Mouse (Mus musculus) limb, embryonic 14.5 days (tissue): ENCODE measurements around the gene Nr1h5. TPM values are rescaled to one million over a fixed set of nuclear protein-coding genes. Genes with fewer than 3 reads are reported as not detected.

Experiments
- ATAC-seq: fragments of 200-750 bp; cut with Nextera tagmentation; 2 replicates; pipeline ENCODE4 v1.8.0; 2017; ENCODE audit warnings: low read depth, moderate number of reproducible peaks, moderate TSS enrichment; ENCODE audit not compliant: low FRiP score
- DNase-seq: peaks from one replicate; pipeline ENCODE4 v3.0.0-alpha.2; 2015; ENCODE audit warnings: low spot score
- H3K27ac ChIP-seq: fragments of 300-500 bp; sonication (generic); replicated peaks from 2 replicates; pipeline ENCODE4 v1.5.1; 2014; ENCODE audit warnings: low read depth, mild to moderate bottlenecking, low read length, moderate library complexity, mixed read lengths
- H3K27me3 ChIP-seq: fragments of 300-500 bp; sonication (generic); 2 replicates; pipeline ENCODE4 v1.6.1; 2014; ENCODE audit warnings: low read length, mixed read lengths; ENCODE audit not compliant: control insufficient read depth, insufficient read depth
- H3K36me3 ChIP-seq: fragments of 300-500 bp; sonication (generic); 2 replicates; pipeline ENCODE4 v1.6.1; 2014; ENCODE audit warnings: mild to moderate bottlenecking, low read length, moderate library complexity, mixed read lengths; ENCODE audit not compliant: control insufficient read depth, insufficient read depth
- H3K4me1 ChIP-seq: fragments of 300-500 bp; sonication (generic); 2 replicates; pipeline ENCODE4 v1.6.1; 2014; ENCODE audit warnings: antibody characterized with exemption, low read length, mixed read lengths; ENCODE audit not compliant: control insufficient read depth, insufficient read depth
- H3K4me2 ChIP-seq: fragments of 300-500 bp; sonication (generic); replicated peaks from 2 replicates; pipeline ENCODE4 v1.6.1; 2014; ENCODE audit warnings: low read depth, mild to moderate bottlenecking, low read length, moderate library complexity; ENCODE audit not compliant: severe bottlenecking
- H3K4me3 ChIP-seq: fragments of 300-500 bp; sonication (generic); replicated peaks from 2 replicates; pipeline ENCODE4 v1.5.1; 2014; ENCODE audit warnings: low read length
- H3K9ac ChIP-seq: fragments of 300-500 bp; sonication (generic); 2 replicates; pipeline ENCODE4 v1.6.1; 2014; ENCODE audit warnings: mild to moderate bottlenecking, low read depth, low read length, moderate library complexity; ENCODE audit not compliant: severe bottlenecking
- H3K9me3 ChIP-seq: fragments of 300-500 bp; sonication (generic); 2 replicates; pipeline ENCODE4 v1.6.1; 2016; ENCODE audit warnings: low read length; ENCODE audit not compliant: control insufficient read depth
- POLR2A ChIP-seq: fragments of 200-500 bp; IDR thresholded peaks from 2 replicates; pipeline ENCODE4 v1.8.0; 2012; ENCODE audit warnings: inconsistent platforms, mild to moderate bottlenecking, moderate library complexity, borderline replicate concordance; ENCODE audit not compliant: insufficient read depth, insufficient read length; ENCODE audit errors: extremely low read depth
- WGBS: fragments of 180-500 bp; shearing (Covaris S2); extraction: QIAGEN DNeasy Blood & Tissue Kit; methylation state at CpG from one replicate; pipeline ENCODE4 v1.1.7; 2014; 5-methylcytosine and 5-hydroxymethylcytosine counted together
- polyA plus RNA-seq, 2 experiments: library from polyadenylated mRNA; depleted of rRNA in 1 of 2; stranded (reverse) in 1 of 2; unstranded in 1 of 2; fragments of >200 nt; fragmentation: Nextera tagmentation in 1 of 2; extraction: Ambion mirVana in 1 of 2; gene quantifications; 2 replicates each; pipeline versions ENCODE4 v1.2.1 to v1.2.3; 2012 to 2014

Gene Nr1h5
- polyA plus RNA-seq, 2 experiments, result 0.08 TPM; not detected in 1

GRCm38 (mm10) chr3:102995233-102995604, 31.3 kb upstream of the Nr1h5 start:
- no peak for DNase-seq
- peaks cover 20% of the 10 kb centered on the region for H3K36me3 ChIP-seq
- H3K9ac ChIP-seq, result peak overlapping the region; percentile 88
- H3K27me3 ChIP-seq, result no peaks in the 10 kb centered on the region
- peaks cover 12% of the 10 kb centered on the region for H3K4me1 ChIP-seq
- no peak for TF ChIP-seq POLR2A
- peak overlapping the region; percentile 68 for H3K4me2 ChIP-seq
- H3K9me3 ChIP-seq, result no peaks in the 10 kb centered on the region
- 49% methylated on average over 7 of the region's 7 CpGs for WGBS
- no peak for ATAC-seq
- peak overlapping the region; percentile 76 for H3K4me3 ChIP-seq
- peak overlapping the region; percentile 90 for H3K27ac ChIP-seq

GRCm38 (mm10) chr3:102992936-102993335, 29.0 kb upstream of the Nr1h5 start:
- Histone ChIP-seq H3K36me3 (0 out of 2 replicates have a peak, but pooled peaks cover 6% of the 10 kb centered on the region), H3K4me2 (no peak overlapping the region), H3K4me3 (no peak overlapping the region), H3K4me1 (peaks cover 12% of the 10 kb centered on the region), H3K27ac (no peak overlapping the region), H3K27me3 (no peaks in the 10 kb centered on the region), H3K9me3 (no peaks in the 10 kb centered on the region), H3K9ac (no peak overlapping the region)
- WGBS, result 48% methylated on average over 3 of the region's 3 CpGs
- no peak for TF ChIP-seq POLR2A
- DNase-seq (no peak), ATAC-seq (no peak)

GRCm38 (mm10) chr3:102991041-102991440, 27.1 kb upstream of the Nr1h5 start:
- 69% methylated on average over 8 of the region's 8 CpGs for whole genome bisulfite sequencing
- DNase-seq (no peak), ATAC-seq (no peak)
- Histone ChIP-seq H3K36me3 (no peaks in the 10 kb centered on the region), H3K4me3 (no peak overlapping the region), H3K4me1 (peaks cover 4% of the 10 kb centered on the region; the same call in 1 of the 2 replicates), H3K4me2 (no peak overlapping the region), H3K27ac (no peak overlapping the region), H3K27me3 (no peaks in the 10 kb centered on the region), H3K9me3 (no peaks in the 10 kb centered on the region), H3K9ac (no peak overlapping the region)
- TF ChIP-seq POLR2A, result no peak

GRCm38 (mm10) chr3:102980349-102980736, 16.4 kb upstream of the Nr1h5 start:
- ATAC-seq (no peak), DNase-seq (no peak)
- 69% methylated on average over 3 of the region's 3 CpGs for WGBS
- H3K4me2 ChIP-seq, result no peak overlapping the region
- no peaks in the 10 kb centered on the region for H3K36me3 ChIP-seq
- no peak overlapping the region for H3K9ac ChIP-seq
- no peaks in the 10 kb centered on the region for H3K4me1 ChIP-seq
- no peak for TF ChIP-seq POLR2A
- no peaks in the 10 kb centered on the region for H3K9me3 ChIP-seq
- no peak overlapping the region for H3K4me3 ChIP-seq
- no peak overlapping the region for H3K27ac ChIP-seq
- no peaks in the 10 kb centered on the region for H3K27me3 ChIP-seq

GRCm38 (mm10) chr3:102979550-102980348, 15.8 kb upstream of the Nr1h5 start:
- Histone ChIP-seq H3K27ac (no peak overlapping the region), H3K27me3 (no peaks in the 10 kb centered on the region), H3K4me3 (no peak overlapping the region), H3K36me3 (no peaks in the 10 kb centered on the region), H3K4me1 (no peaks in the 10 kb centered on the region), H3K4me2 (no peak overlapping the region), H3K9me3 (no peaks in the 10 kb centered on the region), H3K9ac (no peak overlapping the region)
- TF ChIP-seq POLR2A, result no peak
- ATAC-seq, result no peak
- DNase-seq, result no peak
- 45% methylated on average over 10 of the region's 10 CpGs for WGBS

- H3K4me2 ChIP-seq, result no peak overlapping the region
- no peaks in the 10 kb centered on the region for H3K4me1 ChIP-seq
- WGBS, result 83% methylated on average over 4 of the region's 4 CpGs
- H3K27ac ChIP-seq, result no peak overlapping the region
- no peaks in the 10 kb centered on the region for H3K27me3 ChIP-seq
- no peaks in the 10 kb centered on the region for H3K9me3 ChIP-seq
- no peak overlapping the region for H3K9ac ChIP-seq
- DNase-seq (no peak), ATAC-seq (no peak)
- H3K4me3 ChIP-seq, result no peak overlapping the region
- no peak for TF ChIP-seq POLR2A
- H3K36me3 ChIP-seq, result no peaks in the 10 kb centered on the region
Measured at GRCm38 (mm10) chr3:102976906-102977305, 13.0 kb upstream of the Nr1h5 start.
